Mouse (Mus musculus) c-Kit-positive CD71-negative TER-119-negative erythroid progenitor cells, embryonic 14.5 days (primary cell): ENCODE results near the gene Nanos2.

Experiments
- DNase-seq: peaks from one replicate; pipeline ENCODE4 v3.0.0-alpha.2; 2013; ENCODE audit warnings: low read depth

Nanos2 gene

DNA sequence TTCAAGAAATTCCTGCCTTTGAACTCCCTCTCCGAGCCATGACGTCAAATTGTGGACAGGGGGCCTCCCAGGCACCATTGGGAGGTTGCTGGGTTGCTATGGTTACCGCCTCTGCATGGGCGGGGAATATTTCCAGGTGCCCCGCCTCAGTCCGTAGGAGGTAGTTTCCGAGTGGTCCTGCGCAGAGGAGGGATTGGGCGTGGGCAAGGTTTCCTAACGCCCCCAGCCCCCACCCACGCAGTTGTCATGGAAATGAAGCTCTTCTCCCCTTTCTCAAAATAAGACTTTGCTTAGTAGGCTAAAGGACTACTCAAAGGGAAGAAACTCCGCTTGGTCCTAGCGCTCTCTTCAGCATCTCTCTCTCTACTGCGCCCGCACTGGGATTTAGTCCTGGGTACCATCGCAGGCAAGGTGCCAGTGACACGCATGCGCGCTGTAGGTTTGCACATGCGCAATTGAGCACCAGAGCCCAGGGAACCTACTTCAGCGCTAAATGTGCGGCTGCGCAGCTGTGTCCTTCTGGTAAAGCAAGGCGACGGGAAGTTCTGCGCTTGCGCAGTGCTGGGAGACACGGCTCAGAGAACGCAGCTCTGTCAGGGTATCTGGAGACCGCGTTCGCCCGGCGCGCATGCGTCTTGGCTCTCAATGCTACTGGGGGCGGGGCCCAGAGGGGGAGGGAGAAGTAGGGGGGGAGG lies 3.5 kb downstream of the Nanos2 start, which contains the start of gene Mypop:
TSS of gene Mypop (plus strand) at position 645 of the 695 bp plus-strand sequence.
- peak; percentile 99 for DNase-seq

DNA sequence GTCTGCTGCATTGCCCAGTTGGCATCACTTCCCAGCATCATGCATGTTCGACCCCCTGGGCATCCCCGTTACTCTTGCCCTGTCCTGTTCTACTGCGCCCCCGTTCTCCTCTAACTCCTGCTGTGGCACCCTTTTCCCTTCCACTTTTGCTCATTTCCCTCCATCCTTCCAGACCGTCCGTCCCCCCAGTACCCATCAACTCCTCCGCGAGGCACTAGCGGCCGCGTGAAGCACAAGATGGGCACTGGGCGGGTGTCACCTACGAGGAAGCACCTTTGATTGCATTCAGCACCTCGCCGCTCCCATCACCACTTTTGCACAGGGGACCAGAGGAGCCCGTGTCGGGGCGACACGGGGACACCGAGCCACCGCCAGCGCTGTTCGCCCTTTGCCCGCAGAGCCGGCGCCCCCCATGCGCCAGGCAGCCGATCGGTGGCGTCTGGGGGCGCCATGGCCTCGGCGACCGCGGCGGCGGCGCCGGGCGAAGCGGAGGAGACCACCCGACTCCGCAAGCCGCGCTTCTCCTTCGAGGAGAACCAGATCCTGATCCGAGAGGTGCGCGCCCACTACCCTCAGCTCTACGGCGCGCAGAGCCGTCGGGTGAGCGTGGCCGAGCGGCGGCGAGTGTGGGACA lies 4.6 kb downstream of the Nanos2 start:
- DNase-seq = no peak

DNA sequence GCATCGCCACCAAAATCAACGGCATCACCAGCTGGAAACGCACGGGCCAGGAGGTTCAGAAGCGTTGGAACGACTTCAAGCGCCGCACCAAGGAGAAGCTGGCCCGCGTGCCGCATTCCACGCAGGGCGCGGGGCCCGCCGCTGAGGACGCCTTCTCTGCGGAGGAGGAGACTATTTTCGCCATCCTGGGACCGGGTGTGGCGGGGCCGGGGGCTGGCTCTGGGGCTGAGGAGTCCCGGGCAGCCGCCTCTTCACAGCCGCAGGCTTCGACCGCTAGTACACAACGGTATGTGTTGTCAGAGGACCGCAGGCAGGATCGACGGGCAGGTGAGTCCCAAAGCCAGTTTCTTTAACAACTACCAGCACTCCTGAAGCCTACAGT lies 5.1 kb downstream of the Nanos2 start:
- DNase-seq = no peak

DNA sequence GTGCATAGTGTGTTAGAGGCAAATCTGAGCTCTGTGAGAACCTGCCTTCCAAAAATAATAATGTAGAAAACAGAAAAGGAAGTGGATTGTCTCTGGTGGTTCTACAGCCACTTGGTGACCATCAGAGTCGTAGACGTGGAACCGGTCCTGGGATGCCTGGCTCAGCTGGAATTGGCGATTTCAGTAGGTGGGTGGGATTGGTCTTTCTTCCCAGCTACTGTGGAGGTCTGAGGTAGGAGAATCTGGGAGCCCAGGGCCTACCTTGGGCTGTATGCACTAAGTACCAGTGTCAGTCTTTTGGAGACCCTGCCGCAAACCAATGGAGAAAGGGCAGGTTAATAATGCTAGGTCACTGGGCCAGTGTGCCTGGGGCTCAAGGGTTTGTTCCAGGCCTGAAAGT lies 5.8 kb downstream of the Nanos2 start:
- no peak for DNase-seq

DNA sequence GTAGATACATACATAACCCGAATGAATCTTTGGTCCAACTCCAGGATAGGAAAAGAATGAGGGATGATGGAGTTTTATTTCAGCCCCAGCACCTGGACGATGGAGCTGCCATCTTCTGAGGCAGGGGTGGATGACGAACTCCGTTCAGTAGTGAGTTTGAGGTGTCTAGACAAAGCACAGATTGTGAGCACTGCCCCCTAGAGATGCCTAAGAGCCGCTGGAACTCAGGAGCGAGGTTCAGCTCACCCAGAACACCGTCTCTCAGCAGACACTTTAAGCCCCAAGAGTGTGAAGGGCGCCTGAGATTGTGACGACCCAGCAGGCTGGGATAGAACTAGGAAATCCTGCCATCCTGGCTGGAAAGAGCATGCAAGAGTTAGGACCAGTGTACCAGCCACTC lies 11.6 kb downstream of the Nanos2 start:
- DNase-seq = no peak

DNA sequence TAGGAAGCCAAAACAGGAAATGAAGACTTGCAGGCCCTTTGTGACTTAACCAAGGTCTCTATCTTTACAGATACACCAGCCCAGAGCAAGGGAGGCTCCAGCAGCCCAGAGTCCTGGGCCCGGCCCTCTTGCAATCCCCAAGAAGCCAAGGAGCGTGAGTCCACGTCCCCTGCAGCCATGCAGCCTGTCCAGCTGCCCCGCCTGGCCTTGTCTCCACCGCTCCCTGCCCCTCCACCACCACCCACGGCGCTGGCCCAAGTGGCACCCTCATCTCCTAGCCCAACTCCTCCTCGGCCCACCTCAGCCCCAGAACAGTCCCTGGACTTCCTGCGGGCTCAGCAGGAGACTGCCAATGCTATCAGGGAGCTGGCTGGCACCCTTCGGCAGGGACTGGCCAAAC lies 13.2 kb downstream of the Nanos2 start:
- DNase-seq = no peak

DNA sequence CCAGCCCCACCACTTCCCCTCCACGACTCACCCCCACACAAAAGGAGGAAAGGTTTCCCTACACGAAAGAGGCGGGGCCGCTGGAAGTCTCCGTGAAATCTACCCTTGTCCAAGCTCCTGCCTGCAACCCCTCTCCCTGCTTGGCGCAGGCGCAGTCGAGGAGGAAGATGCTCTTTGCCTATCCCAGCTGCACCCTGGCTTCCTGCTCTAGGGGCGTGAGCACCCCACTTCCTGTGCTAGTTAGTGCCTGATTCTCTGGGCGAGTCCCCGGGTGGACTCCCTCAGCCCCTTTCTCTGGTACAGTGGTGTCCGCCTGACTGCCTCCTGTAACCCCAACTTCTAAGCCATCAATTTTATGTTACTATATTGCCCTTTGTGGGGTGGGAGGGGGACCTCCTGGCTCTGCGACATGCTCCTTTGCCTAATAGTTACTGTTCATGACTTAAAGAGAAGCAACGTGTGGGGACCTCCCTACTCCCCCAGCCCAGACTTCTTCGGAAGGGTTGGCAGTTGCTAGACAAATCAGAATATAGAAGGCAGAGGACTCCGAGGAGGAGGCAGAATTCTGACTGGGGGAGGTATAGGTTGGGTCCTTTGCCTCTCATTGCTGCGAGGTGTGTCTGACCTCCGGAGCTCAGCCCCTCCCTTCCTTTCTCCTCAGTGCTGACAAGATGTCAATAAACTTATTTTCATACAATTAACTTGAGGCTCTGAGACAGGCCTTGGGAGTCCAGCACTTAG lies 14.0 kb downstream of the Nanos2 start:
- DNase-seq = peak; percentile 73

DNA sequence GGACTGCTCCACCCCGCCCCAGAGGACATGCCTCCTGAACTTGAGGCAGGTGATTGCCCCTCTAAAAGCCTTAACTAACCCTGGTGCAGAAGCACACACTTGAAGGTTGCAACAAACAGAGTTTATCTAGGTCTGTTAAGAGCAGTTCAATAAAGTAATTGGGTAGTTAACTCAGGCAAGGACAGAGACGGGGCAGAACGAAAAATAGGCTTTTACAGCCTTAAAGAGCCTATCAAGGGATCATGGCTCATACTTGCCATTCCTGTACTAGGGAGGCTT lies 14.5 kb downstream of the Nanos2 start:
- no peak for DNase-seq

DNA sequence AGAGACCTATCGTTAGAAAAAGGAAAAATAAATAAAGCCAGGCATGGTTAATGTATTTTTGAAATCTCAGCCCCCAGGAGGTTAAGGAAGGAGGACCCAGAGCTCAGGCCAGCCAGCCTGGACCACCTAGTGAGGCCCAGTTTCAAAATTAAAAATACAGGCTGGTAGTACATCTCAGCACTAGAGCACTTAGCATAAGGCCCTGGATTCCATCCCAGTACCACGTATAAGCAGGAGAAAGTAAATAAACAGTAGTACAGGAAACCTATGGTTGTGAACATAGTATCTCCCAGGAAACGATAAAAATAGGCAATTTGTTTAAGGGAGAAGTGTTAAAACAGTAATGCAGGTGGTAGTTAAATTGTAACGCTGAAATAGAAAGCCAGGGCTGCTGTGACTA lies 14.9 kb downstream of the Nanos2 start:
- DNase-seq = no peak

DNA sequence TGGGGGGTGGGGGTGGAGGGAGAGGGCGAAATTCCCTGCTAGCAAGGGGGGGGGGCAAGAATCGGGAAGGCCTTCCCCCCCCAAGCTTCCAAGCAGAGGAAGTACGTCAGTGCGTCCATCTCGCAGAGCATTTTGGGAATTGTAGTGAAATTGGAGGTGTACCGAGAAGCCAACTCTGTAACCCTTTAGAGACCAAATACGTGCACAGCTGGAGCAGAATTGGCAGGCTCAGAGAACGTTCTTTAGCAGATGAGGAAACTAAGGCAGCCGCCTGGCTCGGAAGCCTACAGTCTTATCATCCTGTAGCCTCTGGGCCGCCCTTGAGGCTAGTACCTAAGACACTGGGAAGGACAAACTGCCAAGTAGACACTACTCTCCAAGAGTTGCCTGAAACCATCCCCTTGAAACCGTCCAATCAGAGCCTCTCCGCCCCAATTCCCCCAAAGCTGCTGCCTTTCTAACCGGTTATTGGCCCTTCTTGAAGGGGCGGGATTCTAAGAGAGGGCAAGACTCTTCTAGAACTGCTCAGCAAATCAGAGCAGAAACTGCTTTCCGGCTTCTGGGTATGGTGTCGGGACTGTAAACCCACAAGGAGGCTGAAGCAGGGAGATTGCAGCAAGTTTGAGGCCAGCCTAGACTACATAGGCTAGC lies 15.8 kb downstream of the Nanos2 start:
- peak; percentile 77 for DNase-seq

DNA sequence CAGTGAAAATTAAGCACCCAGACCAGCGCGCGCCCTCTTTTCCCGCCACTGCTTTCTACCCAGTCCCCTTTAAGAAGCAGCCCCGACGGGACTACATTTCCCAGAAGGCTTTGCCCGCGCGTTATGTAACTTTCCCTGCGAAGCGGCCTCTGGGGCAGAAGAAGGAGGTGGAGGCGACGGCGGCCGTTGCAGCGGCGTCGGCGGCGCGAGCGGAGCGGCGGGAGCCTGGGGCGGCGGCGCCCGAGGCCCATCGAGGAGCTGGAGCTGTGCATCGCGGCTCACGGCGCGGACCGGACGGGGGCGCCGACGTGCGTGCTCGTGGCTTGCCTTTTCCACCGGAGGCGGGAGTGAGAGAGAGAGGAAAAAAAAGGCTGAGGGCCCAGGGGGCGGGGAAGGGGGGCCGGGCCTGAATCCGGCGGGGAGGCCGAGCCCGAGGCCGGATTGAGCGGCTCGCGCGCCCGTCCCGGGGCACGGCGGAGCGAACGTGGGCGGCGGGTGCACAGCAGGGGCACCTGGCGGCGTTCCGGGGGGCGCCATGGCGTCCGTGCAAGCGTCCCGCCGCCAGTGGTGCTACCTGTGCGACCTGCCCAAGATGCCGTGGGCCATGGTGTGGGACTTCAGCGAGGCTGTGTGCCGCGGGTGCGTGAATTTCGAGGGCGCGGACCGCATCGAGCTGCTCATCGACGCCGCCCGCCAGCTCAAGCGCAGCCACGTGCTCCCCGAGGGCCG lies 16.9 kb downstream of the Nanos2 start, which contains the start of gene Irf2bp1:
TSS of gene Irf2bp1 (plus strand) at position 143 of the 729 bp plus-strand sequence.
- DNase-seq = peak; percentile 83

DNA sequence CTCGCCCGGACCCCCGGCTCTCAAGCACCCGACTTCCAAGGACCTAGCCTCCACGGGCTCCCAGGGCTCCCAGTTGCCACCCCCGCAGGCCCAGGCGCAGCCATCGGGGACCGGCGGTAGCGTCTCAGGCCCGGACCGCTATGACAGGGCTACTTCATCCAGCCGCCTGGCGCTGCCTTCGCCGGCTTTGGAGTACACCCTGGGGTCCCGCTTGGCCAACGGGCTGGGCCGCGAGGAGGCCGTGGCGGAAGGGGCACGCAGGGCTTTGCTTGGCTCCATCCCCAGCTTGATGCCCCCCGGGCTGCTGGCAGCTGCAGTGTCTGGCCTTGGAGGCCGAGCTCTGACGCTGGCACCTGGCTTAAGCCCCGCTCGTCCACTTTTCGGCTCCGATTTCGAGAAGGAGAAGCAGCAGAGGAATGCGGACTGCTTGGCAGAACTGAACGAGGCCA lies 17.5 kb downstream of the Nanos2 start:
- DNase-seq = no peak

DNA sequence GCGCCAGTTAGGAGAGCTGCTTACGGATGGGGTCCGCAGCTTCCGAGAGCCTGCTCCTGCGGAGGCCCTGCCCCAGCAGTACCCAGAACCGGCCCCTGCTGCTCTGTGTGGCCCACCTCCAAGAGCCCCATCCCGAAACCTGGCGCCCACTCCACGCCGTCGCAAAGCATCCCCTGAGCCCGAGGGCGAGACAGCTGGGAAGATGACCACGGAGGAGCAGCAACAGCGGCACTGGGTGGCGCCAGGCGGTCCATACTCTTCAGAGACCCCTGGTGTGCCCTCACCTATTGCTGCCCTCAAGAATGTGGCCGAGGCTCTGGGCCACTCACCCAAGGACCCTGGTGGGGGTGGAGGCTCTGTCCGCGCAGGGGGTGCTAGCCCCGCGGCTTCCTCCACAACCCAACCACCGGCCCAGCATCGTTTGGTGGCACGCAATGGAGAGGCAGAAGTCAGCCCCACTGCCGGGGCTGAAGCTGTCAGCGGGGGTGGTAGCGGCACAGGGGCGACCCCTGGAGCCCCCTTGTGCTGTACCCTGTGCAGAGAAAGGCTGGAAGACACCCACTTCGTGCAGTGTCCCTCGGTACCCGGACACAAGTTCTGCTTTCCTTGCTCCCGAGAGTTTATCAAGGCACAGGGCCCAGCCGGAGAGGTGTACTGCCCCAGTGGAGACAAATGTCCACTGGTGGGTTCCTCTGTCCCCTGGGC lies 18.4 kb downstream of the Nanos2 start:
- DNase-seq = no peak

DNA sequence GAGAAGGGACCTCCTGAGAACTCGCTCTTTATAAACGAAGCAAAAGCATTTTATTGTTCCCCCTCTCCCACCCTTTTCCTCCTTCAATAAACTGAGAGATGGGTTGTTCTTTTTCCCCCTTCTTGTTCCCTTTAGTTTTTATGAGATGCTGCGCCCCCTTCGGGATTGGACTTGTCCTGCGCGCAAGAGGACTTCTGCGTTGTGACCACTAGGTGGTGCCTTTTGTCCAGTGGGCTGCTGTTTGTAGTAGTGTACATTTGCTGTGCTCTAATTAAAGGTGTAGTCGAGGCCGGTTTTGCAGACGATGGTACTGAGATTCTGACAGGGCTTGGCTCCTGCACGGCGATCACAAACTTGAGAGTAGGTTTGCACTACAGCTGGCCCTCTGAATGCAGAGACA lies 19.3 kb downstream of the Nanos2 start:
- DNase-seq = peak; percentile 88

DNA sequence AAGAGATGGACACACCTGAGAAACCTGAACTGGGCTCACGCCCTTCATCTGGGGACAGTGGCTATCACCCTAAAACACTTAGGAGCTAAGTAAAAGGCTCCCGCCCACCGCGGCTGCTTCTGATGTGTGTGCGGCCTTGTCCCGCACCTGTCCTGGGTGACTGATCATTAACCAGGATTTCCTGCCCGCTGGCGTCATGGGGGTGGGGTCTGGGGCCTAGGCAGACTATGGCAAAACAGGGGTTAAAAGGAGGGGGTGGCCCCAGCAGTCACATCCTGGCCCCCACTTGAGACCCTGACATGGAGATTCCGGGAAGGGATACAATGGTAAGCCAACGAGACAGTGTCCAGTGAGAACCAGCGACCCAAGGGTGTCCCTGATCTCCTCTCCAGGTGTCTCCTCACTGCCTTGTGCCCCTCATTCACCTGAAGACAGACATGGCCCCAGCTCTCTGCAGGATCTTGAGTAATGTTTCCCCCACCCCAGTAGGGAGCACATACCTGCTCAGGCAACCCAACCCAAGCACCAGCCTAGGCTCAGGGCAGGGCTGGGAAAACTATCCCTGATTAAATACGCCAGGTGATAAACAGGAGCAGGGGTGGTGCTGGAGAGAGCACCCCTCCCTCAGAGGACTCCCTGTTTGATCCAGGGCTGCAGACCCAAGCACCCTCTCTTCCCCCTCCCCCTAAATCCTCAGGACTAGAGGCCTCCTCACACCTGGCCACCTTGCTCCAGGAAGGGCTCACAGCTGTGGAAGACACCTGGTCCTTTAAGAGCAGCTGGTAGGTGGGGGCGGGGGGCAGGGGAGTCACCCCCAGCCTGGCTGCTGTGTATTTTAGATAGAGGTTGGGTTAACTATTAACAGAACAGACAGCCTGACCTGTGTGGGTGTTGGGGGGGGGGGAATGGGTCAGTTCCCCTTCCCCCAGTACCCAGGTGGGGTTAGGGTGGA lies 20.1 kb downstream of the Nanos2 start:
- no peak for DNase-seq

DNA sequence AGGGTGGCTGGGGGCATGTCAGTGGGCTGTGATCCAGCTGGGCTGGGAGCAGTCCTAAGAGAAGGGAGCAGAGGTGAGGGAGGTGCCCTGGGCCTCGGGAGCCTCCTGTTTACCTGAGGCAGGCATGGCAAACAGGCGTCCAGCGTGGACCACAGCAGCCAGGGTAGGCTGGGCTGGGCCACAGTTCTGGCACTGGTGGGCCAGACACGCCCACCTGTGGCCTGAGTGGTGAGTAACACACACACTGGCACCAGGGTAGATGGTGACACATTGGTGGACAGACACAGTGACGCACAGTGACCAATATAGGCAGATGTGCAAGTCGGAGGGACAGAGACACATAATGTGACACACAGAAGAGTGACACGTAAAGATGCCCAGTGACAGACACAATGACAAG lies 23.4 kb downstream of the Nanos2 start:
- DNase-seq = no peak

DNA sequence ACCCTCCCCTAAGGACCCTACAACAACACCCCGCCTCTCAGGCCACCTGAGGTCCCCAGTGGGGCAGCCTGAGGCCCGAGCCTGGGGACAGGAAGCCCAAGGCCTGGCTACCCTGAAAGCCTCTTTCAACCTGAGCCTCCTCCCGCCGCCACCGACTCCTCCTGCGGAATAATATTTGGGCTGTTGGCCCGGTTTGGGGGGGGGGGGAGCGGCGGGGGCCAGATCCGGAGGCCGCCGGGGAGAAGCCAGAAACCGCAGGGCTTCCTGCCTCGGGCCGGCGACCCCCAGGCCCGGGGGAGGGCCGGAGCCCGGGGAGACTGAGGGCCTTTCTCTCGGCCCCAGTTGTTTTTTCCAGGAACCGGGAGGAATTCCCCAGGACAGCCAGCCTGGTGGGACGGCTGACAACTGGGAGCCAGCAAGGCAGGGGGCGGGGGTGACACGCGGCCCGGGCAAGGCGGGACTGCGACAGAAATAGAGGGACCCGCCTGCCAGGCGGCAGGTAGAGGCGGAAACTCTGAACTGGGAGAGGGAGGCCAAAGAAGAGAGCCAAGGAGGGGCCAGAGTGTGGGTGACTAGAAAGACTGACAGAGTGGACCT lies 24.9 kb downstream of the Nanos2 start:
- DNase-seq = no peak

DNA sequence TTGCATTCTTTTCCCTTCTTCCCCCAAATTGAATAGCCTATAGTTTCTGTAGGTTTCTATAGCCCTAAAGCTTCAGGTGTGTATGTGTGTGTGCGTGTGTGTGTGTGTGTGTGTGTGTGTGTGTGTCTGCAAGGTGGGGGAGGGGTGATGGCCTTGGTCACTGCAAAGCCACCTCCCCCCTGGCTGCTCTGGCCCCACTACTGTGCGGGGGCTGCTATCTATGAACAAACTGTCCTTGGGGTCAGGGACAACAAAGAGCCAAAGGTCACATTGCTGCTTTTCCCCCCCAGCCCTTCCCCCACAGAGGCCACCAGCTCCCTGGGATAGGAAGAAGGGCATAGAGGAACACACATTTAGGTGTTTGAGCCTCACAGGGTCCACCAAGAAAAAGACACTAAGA lies 25.7 kb downstream of the Nanos2 start:
- no peak for DNase-seq

DNA sequence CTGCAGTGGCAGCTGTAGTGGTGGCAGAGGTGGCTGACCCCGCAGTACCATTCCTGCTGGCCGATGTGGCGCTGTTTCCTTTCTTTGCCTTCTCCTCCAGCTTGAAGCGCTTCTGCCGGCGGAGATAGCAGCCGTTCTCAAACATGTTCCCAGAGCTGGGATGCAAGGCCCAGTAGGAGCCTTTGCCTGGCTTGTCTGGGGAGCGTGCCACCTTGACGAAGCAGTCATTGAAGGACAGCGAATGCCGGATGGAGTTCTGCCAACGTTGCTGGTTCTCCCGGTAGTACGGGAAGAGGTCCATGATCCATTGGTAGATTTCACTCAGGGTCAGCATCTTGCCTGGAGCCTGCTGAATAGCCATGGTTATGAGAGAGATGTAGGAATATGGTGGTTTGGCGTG lies 27.3 kb downstream of the Nanos2 start:
- no peak for DNase-seq

DNA sequence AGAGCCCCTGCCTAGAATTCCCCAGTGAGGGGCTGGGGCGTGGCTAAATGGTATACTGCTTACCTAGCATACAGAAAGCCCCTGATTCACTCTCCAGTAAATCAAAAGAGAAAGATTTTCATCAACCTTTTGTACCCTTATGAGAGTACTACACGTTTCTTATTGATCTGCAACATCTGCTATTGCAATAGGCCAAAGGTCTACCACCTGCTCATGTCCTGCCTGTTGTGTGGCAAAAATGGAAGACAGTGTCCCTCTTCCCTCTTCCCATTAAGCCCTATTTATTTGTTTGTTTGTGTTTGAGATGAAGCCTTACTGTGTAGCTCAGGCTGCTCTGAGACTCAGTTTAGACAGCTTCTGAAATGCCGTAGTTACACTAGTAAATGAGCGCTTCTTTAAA lies 28.8 kb downstream of the Nanos2 start:
- no peak for DNase-seq
